Mouse (Mus musculus): ENCODE data around the gene Ssna1. TPM values are rescaled to one million over a fixed set of nuclear protein-coding genes. Genes with fewer than 3 reads are reported as not detected.
A peak's percentile ranks its signal among the peaks of the same experiment; 100 is the strongest.

Gene Ssna1
- total RNA-seq, 2 experiments from 2014 or later = 55.9 to 58.1 TPM

- DNase-seq (ENCODE audit: low spot score in 2 of 2) = no peak
Measured at GRCm38 (mm10) chr2:25290816-25291130, 18.5 kb upstream of the Ssna1 start.

- DNase-seq (ENCODE audit: low spot score in 2 of 2) = no peak
Measured at GRCm38 (mm10) chr2:25290101-25290815, 18.0 kb upstream of the Ssna1 start.

- DNase-seq (ENCODE audit: low spot score in 2 of 2) = peak in 1 of 2 experiments; percentile 53
Measured at GRCm38 (mm10) chr2:25289651-25290050, 17.4 kb upstream of the Ssna1 start, which contains the start of gene Lrrc26. Gene Lrrc26 (plus strand): TSS chr2:25289915.

GRCm38 (mm10) chr2:25288734-25289345, 16.6 kb upstream of the Ssna1 start:
- DNase-seq (ENCODE audit: low spot score in 2 of 2) = no peak

GRCm38 (mm10) chr2:25287927-25288649, 15.8 kb upstream of the Ssna1 start, which contains the start of gene Tmem210:
Gene Tmem210 (plus strand): TSS chr2:25288145.
- no peak for DNase-seq (ENCODE audit: low spot score in 2 of 2)

- no peak for DNase-seq (ENCODE audit: low spot score in 2 of 2)
Measured at GRCm38 (mm10) chr2:25286837-25287636, 14.8 kb upstream of the Ssna1 start.

- no peak for DNase-seq (ENCODE audit: low spot score in 2 of 2)
Measured at GRCm38 (mm10) chr2:25286314-25286713, 14.1 kb upstream of the Ssna1 start.

- DNase-seq (ENCODE audit: low spot score in 2 of 2) = no peak
Measured at GRCm38 (mm10) chr2:25285551-25285950, 13.3 kb upstream of the Ssna1 start.

GRCm38 (mm10) chr2:25278928-25279882, 7.0 kb upstream of the Ssna1 start:
- DNase-seq (ENCODE audit: low spot score in 2 of 2) = peak in 1 of 2 experiments; percentile 81

- no peak for DNase-seq (ENCODE audit: low spot score in 2 of 2)
Measured at GRCm38 (mm10) chr2:25273010-25273409, 772 bp upstream of the Ssna1 start.

- DNase-seq (ENCODE audit: low spot score in 2 of 2) = no peak
Measured at GRCm38 (mm10) chr2:25272515-25272914, 277 bp upstream of the Ssna1 start.

GRCm38 (mm10) chr2:25267746-25268309, 4.4 kb downstream of the Ssna1 start:
- no peak for DNase-seq (ENCODE audit: low spot score in 2 of 2)

GRCm38 (mm10) chr2:25267241-25267640, 5.0 kb downstream of the Ssna1 start:
- DNase-seq (ENCODE audit: low spot score in 2 of 2) = no peak

- no peak for DNase-seq (ENCODE audit: low spot score in 2 of 2)
Measured at GRCm38 (mm10) chr2:25266720-25267119, 5.5 kb downstream of the Ssna1 start.

GRCm38 (mm10) chr2:25265897-25266656, 6.2 kb downstream of the Ssna1 start:
- DNase-seq (ENCODE audit: low spot score in 2 of 2) = no peak

GRCm38 (mm10) chr2:25264851-25265250, 7.4 kb downstream of the Ssna1 start:
- no peak for DNase-seq (ENCODE audit: low spot score in 2 of 2)

GRCm38 (mm10) chr2:25264286-25264660, 8.0 kb downstream of the Ssna1 start:
- DNase-seq (ENCODE audit: low spot score in 2 of 2) = no peak

GRCm38 (mm10) chr2:25263623-25264285, 8.5 kb downstream of the Ssna1 start:
- no peak for DNase-seq (ENCODE audit: low spot score in 2 of 2)

Data from gastrocnemius, postnatal 4 days (tissue).